Mouse (Mus musculus) urinary bladder, postnatal 10 days (tissue): ENCODE results near the gene Fscn1.

Source experiments
- DNase-seq: peaks from one replicate; pipeline ENCODE4 v3.0.0; 2022; ENCODE audit warnings: low spot score

The Fscn1 gene

DNA sequence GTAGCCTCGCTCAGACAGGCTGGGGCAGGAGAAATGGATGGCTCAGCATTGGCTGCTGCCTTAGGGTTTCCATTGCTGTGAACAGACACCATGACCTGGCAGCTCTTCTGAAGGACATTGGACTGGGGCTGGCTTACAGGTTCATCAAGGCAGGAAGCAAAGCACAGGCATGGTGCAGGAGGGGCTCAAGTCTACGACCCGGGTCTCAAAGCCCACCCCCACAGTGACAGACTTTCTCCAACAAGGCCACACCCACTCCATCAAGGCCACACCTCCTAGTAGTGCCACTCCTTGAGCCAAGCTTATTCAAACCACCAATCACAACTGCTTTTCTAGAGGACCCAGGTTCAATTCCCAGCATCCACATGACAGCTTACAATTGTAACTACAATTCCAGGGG lies 13.8 kb downstream of the Fscn1 start:
- no peak for DNase-seq

DNA sequence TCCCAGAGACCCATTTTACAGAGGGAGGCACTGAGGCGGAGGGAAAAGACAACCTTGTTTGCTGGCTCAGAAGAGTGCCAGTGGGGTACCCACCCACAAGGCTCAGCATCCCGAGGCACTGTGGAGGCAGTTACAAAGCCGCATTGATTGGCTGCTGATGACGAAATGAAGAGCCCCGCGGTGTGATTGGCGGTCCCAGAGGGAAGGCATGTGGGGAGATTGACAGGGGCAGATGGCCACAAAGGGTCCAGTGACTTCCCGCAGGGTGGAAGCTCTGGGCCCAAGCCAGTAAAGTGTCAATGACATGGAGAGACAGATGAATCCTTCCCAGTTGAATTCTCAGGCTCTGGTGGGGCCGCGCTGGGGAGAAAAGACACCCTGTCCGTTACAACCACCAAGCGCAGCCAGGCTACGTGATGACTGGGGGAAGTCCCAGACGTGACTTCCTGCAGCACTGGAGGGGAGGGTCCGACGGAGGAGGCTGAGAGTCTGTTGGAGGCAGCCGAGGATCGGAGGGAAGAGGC lies 14.5 kb downstream of the Fscn1 start:
- DNase-seq, result no peak

GRCm38 (mm10) chr5:142976516-142976915 lies 16.4 kb downstream of the Fscn1 start:
- no peak for DNase-seq

DNA sequence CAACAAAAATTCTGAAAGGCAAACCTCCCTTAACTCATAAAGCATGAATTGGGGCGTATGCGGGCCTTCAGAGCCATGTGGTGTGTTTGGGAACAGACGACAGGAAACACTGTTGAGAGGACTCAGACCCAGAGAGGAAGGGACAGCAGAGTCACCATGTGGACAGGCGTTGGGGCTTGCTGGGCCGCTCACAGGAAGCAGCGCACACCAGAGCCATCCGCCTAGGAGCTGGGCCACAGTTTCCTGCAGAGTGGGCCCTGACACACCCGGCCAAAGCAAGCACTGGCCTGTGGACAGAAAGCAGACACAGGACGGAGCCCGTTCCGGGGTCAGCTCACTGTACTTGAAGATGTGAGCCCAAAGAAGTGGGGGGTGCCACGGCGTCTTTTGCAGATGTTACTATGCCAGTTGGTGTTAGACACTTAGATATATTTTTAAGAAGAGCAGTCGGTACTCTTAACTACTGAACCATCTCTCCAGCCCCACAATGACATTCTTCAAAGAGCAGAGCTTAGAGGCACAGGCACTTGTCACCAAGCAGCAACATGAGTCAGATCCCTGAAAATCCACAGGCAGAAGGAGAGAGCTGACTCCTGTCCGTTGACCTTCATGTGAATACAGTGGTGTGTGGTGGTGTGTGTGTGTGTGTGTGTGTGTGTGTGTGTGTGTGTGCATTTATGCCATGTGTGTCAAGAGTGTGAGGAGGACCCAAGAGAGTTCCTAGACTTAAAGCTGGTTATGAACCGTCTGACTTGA lies 22.1 kb downstream of the Fscn1 start:
- DNase-seq, result no peak

DNA sequence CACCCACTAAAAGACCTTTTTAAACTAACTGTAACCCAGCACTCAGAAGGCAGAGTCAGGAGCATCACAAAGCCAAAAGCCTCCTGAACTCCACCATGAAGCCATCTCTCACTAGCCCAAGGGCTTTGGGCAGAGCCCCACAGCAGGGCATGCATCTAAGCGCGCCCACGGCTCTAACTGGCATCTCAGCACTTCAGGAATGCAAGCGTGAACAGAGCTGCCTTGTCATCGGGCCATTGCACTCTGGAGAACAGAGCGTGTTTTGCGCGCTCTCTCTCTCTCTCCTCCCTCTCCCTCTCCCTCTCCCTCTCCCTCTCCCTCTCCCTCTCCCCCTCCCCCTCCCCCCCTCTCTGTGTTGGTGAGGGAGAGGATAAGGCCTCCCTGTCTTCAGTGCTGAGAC lies 23.0 kb downstream of the Fscn1 start:
- DNase-seq, result no peak

GRCm38 (mm10) chr5:142984271-142984670 lies 24.1 kb downstream of the Fscn1 start:
- no peak for DNase-seq

GRCm38 (mm10) chr5:142988520-142988919 lies 28.4 kb downstream of the Fscn1 start:
- DNase-seq, result no peak

GRCm38 (mm10) chr5:142989167-142989566 lies 29.0 kb downstream of the Fscn1 start:
- DNase-seq, result no peak

GRCm38 (mm10) chr5:142994746-142995145 lies 34.6 kb downstream of the Fscn1 start:
- no peak for DNase-seq

- no peak for DNase-seq
Measured at GRCm38 (mm10) chr5:142997526-142997925, 37.4 kb downstream of the Fscn1 start.

GRCm38 (mm10) chr5:142998171-142998570 lies 38.0 kb downstream of the Fscn1 start:
- DNase-seq, result no peak

DNA sequence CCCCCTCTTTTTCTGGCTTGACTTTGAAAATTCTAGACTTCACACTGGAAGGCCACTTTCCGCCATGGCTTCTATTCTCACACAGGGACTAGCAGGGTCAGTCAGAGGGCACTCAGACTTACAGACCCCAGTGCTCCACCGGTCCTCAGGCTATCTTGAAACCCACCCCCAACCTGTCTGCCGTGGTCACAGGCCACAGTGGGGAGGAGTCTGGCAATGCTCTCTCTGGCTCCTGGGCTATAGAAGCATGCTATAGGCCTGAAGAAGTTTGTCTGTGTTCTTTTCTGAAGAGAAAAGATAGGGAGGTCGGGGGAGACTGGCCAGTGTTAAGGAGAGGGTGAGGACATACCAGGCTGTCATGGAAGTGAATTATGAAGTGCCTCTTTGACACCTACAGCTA lies 39.9 kb downstream of the Fscn1 start:
- DNase-seq, result no peak

GRCm38 (mm10) chr5:143000654-143001500 lies 40.7 kb downstream of the Fscn1 start:
- DNase-seq, result no peak

DNA sequence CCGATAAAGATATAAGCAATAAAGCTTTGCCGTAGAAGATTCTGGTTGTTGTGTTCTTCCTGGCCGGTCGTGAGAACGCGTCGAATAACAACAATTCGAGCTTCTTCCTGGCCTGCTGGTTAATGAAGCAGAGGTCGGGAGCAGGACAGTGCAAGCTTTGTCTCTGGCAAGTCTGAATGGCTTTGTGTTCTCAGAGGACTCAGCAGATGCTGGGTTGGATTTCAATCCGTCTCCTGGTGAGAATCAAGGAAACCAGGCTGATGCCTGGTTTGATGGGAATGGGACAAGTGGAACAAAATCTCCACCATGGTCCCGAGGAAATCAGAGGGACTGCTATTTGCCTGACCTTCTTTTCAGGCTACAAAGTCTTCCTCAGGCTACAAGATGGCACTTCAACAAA lies 49.2 kb downstream of the Fscn1 start:
- DNase-seq, result no peak

DNA sequence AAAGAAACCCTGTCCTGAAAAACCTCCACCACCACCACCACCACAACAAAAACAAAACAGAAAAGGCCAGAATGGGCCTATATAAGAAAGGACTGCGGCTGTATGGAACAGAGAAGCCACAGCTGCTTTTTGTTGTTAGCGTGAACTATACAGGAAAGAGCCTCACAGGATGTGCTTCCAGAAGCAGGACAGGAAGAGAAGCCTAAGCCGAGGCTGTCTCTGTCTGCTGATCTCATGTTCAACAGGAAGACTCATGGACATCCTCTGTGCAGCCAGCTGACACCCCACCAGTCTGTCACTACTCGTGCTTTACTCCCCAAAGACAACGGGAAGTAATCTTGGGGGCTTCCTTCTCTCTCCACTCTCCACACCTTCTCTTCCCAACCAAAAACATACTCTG lies 57.3 kb downstream of the Fscn1 start:
- no peak for DNase-seq
